In genomic region chr13:34187571-34187970, GRCm38 (mm10) we compare ENCODE assay signal across 8 mouse cellular contexts. TPM values are rescaled to one million over a fixed set of nuclear protein-coding genes. Genes with fewer than 3 reads are reported as not detected.
DNase-seq lines count a peak whose midpoint lies in the region; ATAC-seq and TF ChIP-seq lines count a peak whose summit lies in the region.

No protein-coding gene starts in this region.

- no peak overlapping the region for H3K4me2 ChIP-seq in forebrain, embryonic 12.5 days
- no peak overlapping the region for H3K4me2 ChIP-seq in neural tube, embryonic 14.5 days (ENCODE audit: low read depth, low read length)

- WGBS in forebrain, embryonic 12.5 days, result 10% methylated on average over 5 of the region's 5 CpGs
- 10% methylated on average over 5 of the region's 5 CpGs for WGBS in lung, adult 2 months
- WGBS in neural tube, embryonic 14.5 days, result 8% methylated on average over 5 of the region's 5 CpGs

- TF ChIP-seq POLR2A in lung, adult 2 months (IDR thresholded peaks at IDR 0.05; ENCODE audit: borderline replicate concordance, extremely low read depth, low read depth, low read length), result no peak

- DNase-seq in ES-E14 (ENCODE audit: low read depth, low spot score), result peak; percentile 52
- peak; percentile 30 for DNase-seq in c-Kit-negative CD71-positive TER-119-positive erythroid progenitor cells, embryonic 14.5 days (ENCODE audit: low read depth, low spot score)
- DNase-seq in heart, postnatal 25 days (ENCODE audit: low spot score), result peak; percentile 30
- DNase-seq in kidney, postnatal 4 days, result peak; percentile 68 to 78
- peak; percentile 53 for DNase-seq in lung, adult 2 months
- DNase-seq in testis, postnatal 14 days (ENCODE audit: low spot score), result peak; percentile 26

- no peak overlapping the region for H3K4me3 ChIP-seq in ES-E14 (ENCODE audit: insufficient read depth in 1 of 2, low read depth in 1 of 2, low read length in 2 of 2, poor library complexity in 1 of 2, severe bottlenecking in 1 of 2)
- no peak overlapping the region for H3K4me3 ChIP-seq in forebrain, embryonic 12.5 days (replicated peaks)
- H3K4me3 ChIP-seq in lung, adult 2 months (replicated peaks; ENCODE audit: extremely low read depth, low read depth, low read length), result no peak overlapping the region
- no peak overlapping the region for H3K4me3 ChIP-seq in neural tube, embryonic 14.5 days (ENCODE audit: low read depth, low read length)

- in situ Hi-C loops in ES-E14 (cut with MboI; ENCODE audit: low sequenced_read_pairs in 2 of 2, unreplicated experiment in 2 of 2), result loop anchor here (5.0 kb wide), 1 partner anchor 445 kb away; no protein-coding TSS in a partner anchor

- no peaks in the 10 kb centered on the region for H3K27me3 ChIP-seq in forebrain, embryonic 12.5 days
- no peaks in the 10 kb centered on the region for H3K27me3 ChIP-seq in neural tube, embryonic 14.5 days (ENCODE audit: control insufficient read depth, insufficient read depth, low read length)

- no peak overlapping the region for H3K27ac ChIP-seq in ES-E14 (ENCODE audit: insufficient read depth, low read depth, low read length, poor library complexity, severe bottlenecking)
- no peak overlapping the region for H3K27ac ChIP-seq in forebrain, embryonic 12.5 days
- no peak overlapping the region for H3K27ac ChIP-seq in neural tube, embryonic 14.5 days (ENCODE audit: low read depth, low read length)

- H3K9ac ChIP-seq in ES-E14 (ENCODE audit: insufficient read depth, low read depth, low read length, poor library complexity, severe bottlenecking), result no peak overlapping the region
- no peak overlapping the region for H3K9ac ChIP-seq in forebrain, embryonic 12.5 days
- no peak overlapping the region for H3K9ac ChIP-seq in neural tube, embryonic 14.5 days (replicated peaks; ENCODE audit: low read depth, low read length)

- H3K9me3 ChIP-seq in ES-E14 (ENCODE audit: control insufficient read depth, insufficient read depth, low read depth, low read length), result no peaks in the 10 kb centered on the region
- no peaks in the 10 kb centered on the region for H3K9me3 ChIP-seq in forebrain, embryonic 12.5 days
- H3K9me3 ChIP-seq in neural tube, embryonic 14.5 days (ENCODE audit: control insufficient read depth, low read length), result no peaks in the 10 kb centered on the region

- H3K36me3 ChIP-seq in ES-E14 (ENCODE audit: control insufficient read depth, insufficient read depth, low read length, poor library complexity, severe bottlenecking), result peaks cover 2% of the 10 kb centered on the region; the same call in 1 of the 2 replicates
- H3K36me3 ChIP-seq in forebrain, embryonic 12.5 days (replicated peaks), result peaks cover 51% of the 10 kb centered on the region
- peaks cover 4% of the 10 kb centered on the region for H3K36me3 ChIP-seq in neural tube, embryonic 14.5 days (ENCODE audit: control insufficient read depth, insufficient read depth, low read length)

- intact Hi-C loops in heart, postnatal 25 days (cut with DNase I), result loop anchor here (1.0 to 10.0 kb wide), 4 partner anchors 158 to 677 kb away; partner anchors contain the start of gene Slc22a23

- peaks cover 0 to under 1% of the 10 kb centered on the region in 2 experiments; a peak in 2 of 4 replicates for H3K4me1 ChIP-seq in ES-E14 (ENCODE audit: control insufficient read depth in 2 of 2, insufficient read depth in 2 of 2, low read length in 2 of 2, poor library complexity in 1 of 2)
- H3K4me1 ChIP-seq in forebrain, embryonic 12.5 days, result peaks cover 3% of the 10 kb centered on the region; the same call in 1 of the 2 replicates
- no peaks in the 10 kb centered on the region for H3K4me1 ChIP-seq in lung, adult 2 months (ENCODE audit: control insufficient read depth, insufficient read depth, low read length)
- H3K4me1 ChIP-seq in neural tube, embryonic 14.5 days (ENCODE audit: control insufficient read depth, insufficient read depth, low read length), result no peaks in the 10 kb centered on the region

- peak; percentile 89 for TF ChIP-seq CTCF in lung, adult 2 months (IDR thresholded peaks at IDR 0.05; ENCODE audit: insufficient read depth, low read length)

- peak; percentile 86 for ATAC-seq in forebrain, embryonic 12.5 days (ENCODE audit: low FRiP score)
- peak; percentile 92 for ATAC-seq in neural tube, embryonic 14.5 days (ENCODE audit: low read depth)

TF ChIP-seq in ES-E14, 5 proteins besides CTCF, POLR2A, EP300 and RAD21:
- TF ChIP-seq HCFC1 (IDR thresholded peaks at IDR 0.05; ENCODE audit: borderline replicate concordance, insufficient read depth, low read length) (no peak), MAFK (IDR thresholded peaks at IDR 0.05; ENCODE audit: insufficient read depth, low read depth, low read length) (peak; percentile 41; the same call in 1 of the 2 replicates), ZC3H11A (IDR thresholded peaks at IDR 0.05; ENCODE audit: borderline replicate concordance, low read depth, low read length) (peak; percentile 99)

RNA-seq across cellular contexts. Expression of gene Psmg4, which starts 24.8 kb away (rescaled TPM):
- 80.1 and 99.8 TPM in 2 replicates for total RNA-seq in ES-E14 (2012; rRNA removed)
- 134 and 141 TPM in 2 replicates for polyA plus RNA-seq in forebrain, embryonic 12.5 days (2016; fragmentation: Nextera tagmentation; extraction: Ambion mirVana)
- total RNA-seq in heart, postnatal 25 days (2021), result 10 to 100 TPM; 22.9 to 29.7 TPM
- polyA plus RNA-seq in lung, adult 2 months (2012; rRNA removed), result 79.9 and 123 TPM in 2 replicates
- polyA plus RNA-seq in neural tube, embryonic 14.5 days (2014; fragmentation: Nextera tagmentation; extraction: Ambion mirVana), result 77.8 and 87.4 TPM in 2 replicates

RNA-seq across cellular contexts. Expression of gene Tubb2b, which starts 57.3 kb away (rescaled TPM):
- total RNA-seq in ES-E14 (2012; rRNA removed), result 122 and 139 TPM in 2 replicates
- 311 and 346 TPM in 2 replicates for polyA plus RNA-seq in forebrain, embryonic 12.5 days (2016; fragmentation: Nextera tagmentation; extraction: Ambion mirVana)
- 1 to 10 TPM; 4.1 to 5.6 TPM for total RNA-seq in heart, postnatal 25 days (2021)
- polyA plus RNA-seq in lung, adult 2 months (2012; rRNA removed), result 13.6 and 21.6 TPM in 2 replicates
- 629 and 667 TPM in 2 replicates for polyA plus RNA-seq in neural tube, embryonic 14.5 days (2014; fragmentation: Nextera tagmentation; extraction: Ambion mirVana)

Comparison
In these comparisons a context has a peak if more than half of its experiments do, and no peak if none do; other contexts are left out.
1. RNA of gene Tubb2b, which starts 57.3 kb away (polyA plus RNA-seq): 629 to 667 TPM in neural tube, embryonic 14.5 days and 311 to 346 TPM in forebrain, embryonic 12.5 days; 13.6 to 21.6 TPM in lung, adult 2 months; every median in the first group is over 10 times any median in the second.
2. Peak in every context shown above with its lines, with median percentiles within 50 percentile points of each other: DNase-seq.